Mouse (Mus musculus) heart, embryonic 12.5 days (tissue): ENCODE measurements around the gene Rab11fip3. TPM values are rescaled to one million over a fixed set of nuclear protein-coding genes. Genes with fewer than 3 reads are reported as not detected.

Experiments used
- ATAC-seq: fragments of 200-750 bp; cut with Nextera tagmentation; 2 replicates; pipeline ENCODE4 v1.8.0; 2017; ENCODE audit warnings: moderate TSS enrichment, moderate library complexity; ENCODE audit not compliant: insufficient number of reproducible peaks, low FRiP score
- H3K27ac ChIP-seq: fragments of 300-500 bp; sonication (generic); 2 replicates; pipeline ENCODE4 v1.5.1; 2016; ENCODE audit warnings: mild to moderate bottlenecking, moderate library complexity; ENCODE audit not compliant: poor library complexity, severe bottlenecking
- H3K27me3 ChIP-seq: fragments of 300-500 bp; sonication (generic); replicated peaks from 2 replicates; pipeline ENCODE4 v1.6.1; 2016; ENCODE audit warnings: mild to moderate bottlenecking, moderate library complexity
- H3K36me3 ChIP-seq: fragments of 300-500 bp; sonication (generic); 2 replicates; pipeline ENCODE4 v1.6.1; 2016; ENCODE audit warnings: mild to moderate bottlenecking, moderate library complexity
- H3K4me1 ChIP-seq: fragments of 300-500 bp; sonication (generic); replicated peaks from 2 replicates; pipeline ENCODE4 v1.6.1; 2016; ENCODE audit warnings: mild to moderate bottlenecking
- H3K4me2 ChIP-seq: fragments of 300-500 bp; sonication (generic); 2 replicates; pipeline ENCODE4 v1.6.1; 2016; ENCODE audit warnings: mild to moderate bottlenecking, moderate library complexity
- H3K4me3 ChIP-seq: fragments of 300-500 bp; sonication (generic); 2 replicates; pipeline ENCODE4 v1.5.1; 2016; ENCODE audit warnings: mild to moderate bottlenecking
- H3K9ac ChIP-seq: fragments of 300-500 bp; sonication (generic); 2 replicates; pipeline ENCODE4 v1.6.1; 2016; ENCODE audit warnings: mild to moderate bottlenecking, moderate library complexity
- H3K9me3 ChIP-seq: fragments of 300-500 bp; sonication (generic); replicated peaks from 2 replicates; pipeline ENCODE4 v1.6.1; 2016; ENCODE audit warnings: mild to moderate bottlenecking, moderate library complexity
- WGBS: fragments of 180-500 bp; shearing (Covaris S2); methylation state at CpG from one replicate; pipeline ENCODE4 v1.1.7; 2016; 5-methylcytosine and 5-hydroxymethylcytosine counted together
- polyA plus RNA-seq: library from polyadenylated mRNA; unstranded; fragments of >200 nt; fragmentation: Nextera tagmentation; extraction: Ambion mirVana; gene quantifications from 2 replicates; pipeline ENCODE4 v1.2.1, GENCODE M21; 2016

The Rab11fip3 gene
- polyA plus RNA-seq, 1 experiment from 2014 or later = 15.5 TPM

DNA sequence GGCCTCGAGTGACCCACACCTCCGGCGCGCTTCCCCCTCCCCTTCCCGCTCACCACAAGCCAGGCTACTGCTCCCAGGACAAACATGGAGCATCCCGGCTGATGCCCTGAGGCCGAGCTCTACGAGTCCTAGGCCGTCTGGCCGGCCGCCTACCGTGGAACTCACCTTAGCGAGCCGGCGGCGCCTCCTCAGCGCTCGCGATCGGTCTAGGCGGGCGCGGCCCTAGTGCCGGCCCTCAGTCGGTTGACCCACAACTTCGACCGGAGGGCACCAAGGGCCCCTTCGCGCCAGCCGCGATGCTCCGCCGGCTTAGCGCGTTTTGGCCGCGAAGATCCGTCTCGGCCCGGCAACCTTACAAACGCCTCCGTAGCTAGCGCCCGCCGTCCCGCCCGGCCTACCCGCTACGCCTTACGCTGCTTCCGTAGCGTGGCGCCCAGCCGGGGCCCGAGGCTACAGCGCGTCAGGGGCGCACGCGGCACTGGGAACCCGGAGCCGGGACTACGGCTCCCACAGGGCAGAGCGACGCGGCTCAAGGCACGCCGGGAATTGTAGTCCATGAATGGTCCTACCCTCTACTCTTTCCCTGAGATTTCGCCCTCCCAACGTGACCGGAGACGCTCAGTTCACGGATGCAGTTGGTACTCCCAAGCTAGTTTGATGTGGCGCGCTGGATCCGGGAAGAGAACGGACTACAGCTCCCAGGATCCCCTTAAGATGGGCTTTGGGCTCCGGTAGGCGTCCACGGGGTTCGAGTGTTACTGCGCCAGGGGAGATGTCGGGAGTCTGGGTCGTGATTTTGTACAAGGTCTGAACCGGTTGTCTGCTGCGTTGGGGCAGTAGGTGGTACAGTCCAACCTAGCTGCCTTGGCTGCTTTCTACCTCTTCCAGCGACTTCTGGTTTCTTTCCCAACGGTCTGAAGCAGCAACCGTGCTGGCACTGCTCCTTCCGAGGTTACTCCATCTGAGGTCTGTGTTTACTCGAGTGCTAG, 83.8 kb downstream of the Rab11fip3 start, which contains the start of gene Capn15:
Gene Capn15 (minus strand): TSS at position 491 of the 989 bp plus-strand sequence.
- peak within 1 kb of the TSS; percentile 83 for H3K27ac ChIP-seq
- H3K27me3 ChIP-seq = no peaks in the 10 kb centered on the region
- peak; percentile 98 for ATAC-seq
- H3K4me3 ChIP-seq = peak within 1 kb of the TSS; percentile 82
- H3K9ac ChIP-seq = peak within 1 kb of the TSS; percentile 85
- H3K36me3 ChIP-seq = peaks cover 20% of the 10 kb centered on the region
- H3K4me2 ChIP-seq = peak within 1 kb of the TSS; percentile 86
- no peaks in the 10 kb centered on the region for H3K9me3 ChIP-seq
- H3K4me1 ChIP-seq = peaks cover 28% of the 10 kb centered on the region
- WGBS = under 1% methylated on average over 91 of the region's 91 CpGs

DNA sequence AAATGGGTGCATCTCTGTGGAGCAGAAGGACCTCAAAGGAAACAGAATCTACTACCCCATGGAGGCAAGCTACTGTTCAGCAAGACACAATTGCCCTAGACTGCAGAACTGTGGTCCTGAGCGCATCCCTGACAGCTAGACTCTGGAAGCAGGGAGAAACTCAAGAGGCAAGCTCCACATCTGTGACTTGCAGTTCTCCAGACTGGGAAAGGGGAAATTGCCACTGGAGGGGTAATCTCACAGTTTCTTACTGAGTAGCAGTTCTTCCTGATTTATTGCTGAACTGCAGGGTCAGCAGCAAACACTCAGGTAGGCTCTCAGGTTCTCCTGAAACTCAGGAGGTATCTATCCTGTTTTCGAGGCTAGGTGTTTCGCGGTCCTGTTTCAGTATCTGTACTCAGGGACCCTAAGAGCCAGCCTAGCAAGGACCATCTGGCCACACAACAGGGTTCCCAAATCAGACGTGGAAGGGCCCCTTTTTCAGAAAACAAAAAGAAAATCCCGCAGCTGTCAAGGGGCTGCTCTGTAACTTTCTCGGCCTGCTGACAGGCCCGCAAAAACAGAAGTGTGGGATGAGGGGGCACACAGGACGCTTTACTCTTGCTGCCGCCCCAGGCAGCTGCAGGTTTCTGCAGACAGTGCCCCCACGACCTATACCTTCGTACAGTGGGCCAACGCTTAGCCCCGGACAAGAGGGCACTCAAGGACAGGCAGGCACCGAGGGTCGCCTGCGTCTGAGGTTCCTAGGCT, 84.6 kb downstream of the Rab11fip3 start:
- Histone ChIP-seq H3K27me3 (no peaks in the 10 kb centered on the region), H3K9me3 (no peaks in the 10 kb centered on the region), H3K4me2 (peak overlapping the region; percentile 86), H3K4me1 (peaks cover 37% of the 10 kb centered on the region), H3K36me3 (peaks cover 11% of the 10 kb centered on the region), H3K4me3 (peak overlapping the region; percentile 82), H3K27ac (peak overlapping the region; percentile 83), H3K9ac (peak overlapping the region; percentile 85)
- no peak; the same call in 1 of the 2 replicates for ATAC-seq
- WGBS = 12% methylated on average over 17 of the region's 17 CpGs

DNA sequence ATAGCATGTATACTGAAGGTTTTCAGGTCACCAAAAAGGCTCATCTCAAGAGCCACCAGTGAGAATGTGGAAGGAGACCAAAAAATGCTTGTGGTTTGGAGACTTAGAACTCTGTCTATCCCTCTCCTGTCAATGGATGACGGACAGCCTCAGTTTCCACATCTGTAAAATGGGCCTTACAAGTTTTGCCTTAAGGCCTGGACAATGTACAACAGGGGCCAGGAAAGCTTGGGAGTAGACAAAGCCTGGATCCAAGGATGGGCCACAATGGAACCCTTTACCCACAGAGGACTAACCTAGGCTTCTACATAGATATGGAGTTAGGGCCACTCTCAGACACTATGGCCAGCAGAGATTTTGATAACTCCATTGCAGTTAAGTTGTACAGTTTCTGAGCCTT, 85.3 kb downstream of the Rab11fip3 start:
- Histone ChIP-seq H3K4me3 (peak overlapping the region; percentile 82), H3K4me2 (peak overlapping the region; percentile 86), H3K27ac (no peak overlapping the region), H3K27me3 (no peaks in the 10 kb centered on the region), H3K4me1 (peaks cover 39% of the 10 kb centered on the region), H3K9me3 (no peaks in the 10 kb centered on the region), H3K9ac (peak overlapping the region; percentile 85; the same call in 1 of the 2 replicates), H3K36me3 (peaks cover 6% of the 10 kb centered on the region; the same call in 1 of the 2 replicates)
- no peak for ATAC-seq
- 97% methylated on average over 1 of the region's 1 CpGs for WGBS

DNA sequence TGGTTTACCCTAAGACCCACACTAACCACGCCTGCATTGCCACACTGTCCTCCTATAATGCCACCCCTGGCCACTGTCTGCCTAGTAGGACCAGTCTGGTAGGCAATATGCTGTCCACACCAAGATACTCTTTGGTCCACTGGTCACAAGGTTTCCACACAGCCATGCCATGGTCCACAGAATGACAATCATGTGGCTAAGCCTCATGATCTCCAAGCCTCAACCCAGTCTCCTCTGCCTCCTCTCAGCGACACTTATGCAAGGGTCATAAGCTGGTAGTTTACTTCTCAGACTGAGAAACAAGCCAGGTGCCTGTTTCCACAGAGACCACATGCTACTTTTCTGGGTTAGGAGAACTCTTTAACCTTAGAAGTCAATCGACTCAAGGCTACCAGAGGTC, 86.4 kb downstream of the Rab11fip3 start:
- ATAC-seq = no peak
- WGBS = 88% methylated on average over 3 of the region's 3 CpGs
- H3K4me3 ChIP-seq = no peak overlapping the region

DNA sequence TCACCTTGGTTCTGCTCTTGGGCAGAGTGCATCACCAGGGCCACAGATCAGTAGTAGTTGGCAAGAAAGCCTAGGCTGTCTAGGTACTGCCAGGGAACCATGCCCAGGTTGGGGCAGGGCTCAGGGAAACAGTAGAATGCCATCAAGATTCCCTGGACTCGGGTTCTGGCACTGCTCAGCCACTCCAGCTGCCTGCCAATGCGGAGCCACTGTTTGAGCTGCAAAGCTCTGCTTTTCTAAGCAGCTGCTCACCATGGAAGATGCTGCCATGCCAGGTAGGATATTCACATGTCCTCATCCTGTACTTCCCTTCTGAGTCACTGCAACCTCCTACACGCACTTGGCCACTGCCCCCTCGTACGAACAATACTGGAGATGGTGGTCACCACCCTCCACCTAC, 88.5 kb downstream of the Rab11fip3 start:
- no peak for ATAC-seq
- H3K9me3 ChIP-seq = no peaks in the 10 kb centered on the region
- H3K36me3 ChIP-seq = no peaks in the 10 kb centered on the region
- no peak overlapping the region for H3K4me2 ChIP-seq
- 0 out of 2 replicates have a peak overlapping the region, but pooled peaks have one; percentile 1 for H3K9ac ChIP-seq
- no peaks in the 10 kb centered on the region for H3K27me3 ChIP-seq
- H3K27ac ChIP-seq = no peak overlapping the region
- H3K4me3 ChIP-seq = no peak overlapping the region
- 86% methylated on average over 5 of the region's 5 CpGs for WGBS
- peaks cover 33% of the 10 kb centered on the region for H3K4me1 ChIP-seq

More for the DNA sequence above, 86.4 kb downstream of the Rab11fip3 start:
- Histone ChIP-seq H3K27ac (no peak overlapping the region), H3K9ac (0 out of 2 replicates have a peak overlapping the region, but pooled peaks have one; percentile 9), H3K36me3 (no peaks in the 10 kb centered on the region), H3K27me3 (no peaks in the 10 kb centered on the region), H3K9me3 (no peaks in the 10 kb centered on the region), H3K4me2 (no peak overlapping the region), H3K4me1 (peaks cover 39% of the 10 kb centered on the region)

DNA sequence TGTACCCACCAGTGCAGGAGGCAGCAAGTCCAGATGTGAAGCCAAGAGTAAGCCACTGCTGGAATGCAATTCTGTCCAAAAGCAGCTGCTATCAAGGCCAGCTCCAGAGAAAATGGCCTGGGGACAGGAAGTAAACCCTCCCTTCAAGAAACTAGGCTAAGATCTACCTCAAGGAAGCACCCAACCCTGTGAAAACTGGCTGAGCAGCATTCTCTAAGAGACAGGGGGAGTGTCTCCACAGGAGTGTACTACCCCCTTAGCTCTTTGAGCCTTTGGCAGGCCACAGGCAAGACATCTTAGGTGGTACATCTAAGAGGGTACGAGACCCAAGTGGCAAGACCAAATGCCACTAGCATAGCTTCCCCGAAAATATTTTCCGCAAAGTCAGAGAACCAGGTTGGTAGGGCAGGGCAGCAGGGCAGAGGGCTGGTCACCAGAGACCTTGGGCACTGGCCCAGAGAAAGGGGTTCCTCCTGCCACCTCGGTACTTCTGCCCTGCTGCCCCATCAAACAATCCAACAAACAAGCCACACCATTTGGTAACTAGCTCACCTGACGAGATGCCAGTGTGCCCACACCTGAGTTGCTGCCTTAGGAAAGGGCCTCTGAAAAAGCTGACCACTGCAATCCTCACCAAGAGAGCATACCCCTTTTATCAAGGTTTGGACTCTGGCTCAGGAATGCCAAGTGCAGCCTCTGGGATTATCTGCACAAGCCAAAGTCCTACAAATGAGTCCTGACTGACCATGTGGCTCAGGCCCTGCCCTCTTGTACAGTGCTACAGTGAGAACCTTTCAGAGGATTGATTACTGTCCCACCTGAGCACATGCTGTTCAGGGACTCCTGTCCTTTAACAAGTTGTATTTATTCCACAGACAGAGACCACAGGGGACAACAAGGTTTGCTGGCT, 89.3 kb downstream of the Rab11fip3 start:
- no peaks in the 10 kb centered on the region for H3K27me3 ChIP-seq
- H3K4me3 ChIP-seq = no peak overlapping the region
- no peak overlapping the region for H3K27ac ChIP-seq
- no peak for ATAC-seq
- WGBS = 85% methylated on average over 5 of the region's 5 CpGs
- H3K9ac ChIP-seq = 0 out of 2 replicates have a peak overlapping the region, but pooled peaks have one; percentile 1
- H3K9me3 ChIP-seq = no peaks in the 10 kb centered on the region
- H3K36me3 ChIP-seq = no peaks in the 10 kb centered on the region
- H3K4me1 ChIP-seq = peaks cover 33% of the 10 kb centered on the region
- H3K4me2 ChIP-seq = no peak overlapping the region

DNA sequence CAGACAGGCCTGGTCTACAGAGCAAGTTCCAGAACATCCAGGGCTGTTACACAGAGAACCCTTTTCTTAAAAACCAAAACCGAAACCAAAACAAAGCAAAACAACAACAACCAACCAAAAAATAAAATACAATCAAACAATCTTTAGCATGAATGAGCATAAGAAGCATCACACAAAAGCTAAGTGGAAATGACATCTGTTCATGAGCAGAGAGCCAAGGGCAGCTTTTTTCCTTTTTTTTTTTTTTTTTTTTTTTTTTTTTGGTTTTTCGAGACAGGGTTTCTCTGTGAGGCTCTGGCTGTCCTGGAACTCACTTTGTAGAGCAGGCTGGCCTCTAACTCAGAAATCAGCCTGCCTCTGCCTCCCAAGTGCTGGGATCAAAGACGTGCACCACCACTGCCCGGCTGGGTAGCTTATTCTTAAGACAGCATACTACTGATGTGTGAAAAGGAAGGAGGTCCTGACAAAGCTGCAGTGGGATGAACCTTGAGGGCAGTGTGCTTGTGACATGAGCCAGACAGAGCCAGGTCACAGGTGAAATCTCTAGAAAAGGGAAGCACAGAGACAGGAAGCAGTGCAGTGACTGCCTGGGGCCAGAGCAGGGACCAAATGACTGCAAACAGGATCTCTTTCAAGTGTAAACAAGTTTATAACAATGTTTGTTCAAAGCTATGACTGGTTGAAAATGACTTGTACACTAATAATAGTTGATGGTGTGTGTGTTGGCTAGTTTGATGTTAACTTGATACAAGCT, 98.2 kb downstream of the Rab11fip3 start:
- peaks cover 14% of the 10 kb centered on the region for H3K4me1 ChIP-seq
- no peak overlapping the region for H3K4me3 ChIP-seq
- 0 out of 2 replicates have a peak, but pooled peaks cover 3% of the 10 kb centered on the region for H3K36me3 ChIP-seq
- H3K27me3 ChIP-seq = no peaks in the 10 kb centered on the region
- 80% methylated on average over 4 of the region's 4 CpGs for WGBS
- no peak overlapping the region for H3K9ac ChIP-seq
- no peaks in the 10 kb centered on the region for H3K9me3 ChIP-seq
- H3K4me2 ChIP-seq = no peak overlapping the region
- no peak for ATAC-seq
- no peak overlapping the region for H3K27ac ChIP-seq

DNA sequence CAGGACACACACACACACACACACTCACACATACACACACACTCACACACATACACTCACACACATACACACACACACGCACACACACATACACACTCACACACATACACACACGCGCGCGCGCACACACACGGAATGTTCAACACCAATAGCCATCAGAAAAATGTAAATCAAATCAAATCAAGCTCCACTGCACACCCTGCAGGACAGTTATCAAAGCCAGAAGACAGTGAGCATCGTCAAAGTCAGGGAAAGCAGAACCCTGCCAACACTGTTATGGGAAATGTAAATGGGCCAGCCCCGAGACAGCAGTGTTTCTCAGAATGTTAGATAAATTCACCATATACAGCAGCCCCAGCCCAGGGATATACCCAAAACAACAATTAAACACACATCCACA, 98.9 kb downstream of the Rab11fip3 start:
- Histone ChIP-seq H3K4me1 (peaks cover 14% of the 10 kb centered on the region), H3K4me3 (no peak overlapping the region), H3K36me3 (0 out of 2 replicates have a peak, but pooled peaks cover 3% of the 10 kb centered on the region), H3K27me3 (no peaks in the 10 kb centered on the region), H3K27ac (no peak overlapping the region), H3K9me3 (no peaks in the 10 kb centered on the region), H3K9ac (no peak overlapping the region), H3K4me2 (no peak overlapping the region)
- no peak for ATAC-seq
- WGBS = 93% methylated on average over 9 of the region's 9 CpGs

DNA sequence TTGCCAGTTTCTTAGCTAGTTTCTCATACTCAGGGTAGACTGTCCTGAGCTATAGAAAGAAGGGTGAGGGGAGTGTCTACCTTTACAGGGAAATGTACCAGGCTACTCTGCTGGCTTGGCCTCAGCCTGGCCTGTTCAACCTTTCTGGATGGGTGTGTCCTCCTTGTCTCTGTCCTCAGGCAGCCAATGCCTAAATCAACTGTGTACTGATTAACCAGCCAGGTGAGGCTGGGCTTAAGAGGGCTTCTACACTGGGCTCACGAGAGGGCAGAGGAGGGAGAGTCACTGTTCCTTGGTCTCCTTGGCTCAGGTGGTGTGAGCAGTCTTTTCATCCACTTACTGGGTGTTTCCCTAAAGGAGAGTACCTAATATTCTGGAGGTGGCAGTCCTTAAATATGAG, 101.2 kb downstream of the Rab11fip3 start:
- Histone ChIP-seq H3K4me1 (peaks cover 12% of the 10 kb centered on the region), H3K9me3 (no peaks in the 10 kb centered on the region), H3K9ac (no peak overlapping the region), H3K4me2 (no peak overlapping the region), H3K27me3 (no peaks in the 10 kb centered on the region), H3K36me3 (peaks cover 19% of the 10 kb centered on the region), H3K4me3 (no peak overlapping the region), H3K27ac (no peak overlapping the region)
- 62% methylated on average over 1 of the region's 1 CpGs for WGBS
- no peak for ATAC-seq

DNA sequence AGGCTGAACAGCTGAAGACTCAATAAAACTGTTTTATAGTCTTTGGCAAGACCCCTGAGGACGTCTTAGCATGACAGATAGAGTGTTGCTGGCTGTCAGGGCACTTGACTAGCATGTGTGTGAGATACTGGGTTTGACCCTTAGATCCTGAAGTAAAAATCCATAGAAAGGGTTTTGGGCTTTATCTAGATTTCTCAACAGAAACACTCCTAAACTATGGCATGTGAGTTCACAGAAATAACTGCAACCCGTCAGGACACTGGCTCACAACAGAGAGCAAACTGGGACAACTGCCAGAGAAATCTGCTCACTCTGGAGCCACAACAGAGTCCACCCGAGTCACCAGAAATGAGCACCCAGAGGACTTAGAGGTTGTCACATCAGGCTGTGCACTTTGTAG, 101.7 kb downstream of the Rab11fip3 start:
- Histone ChIP-seq H3K4me3 (no peak overlapping the region), H3K27ac (no peak overlapping the region), H3K27me3 (no peaks in the 10 kb centered on the region), H3K4me2 (no peak overlapping the region), H3K36me3 (peaks cover 24% of the 10 kb centered on the region), H3K9ac (no peak overlapping the region), H3K9me3 (no peaks in the 10 kb centered on the region), H3K4me1 (peaks cover 9% of the 10 kb centered on the region)
- ATAC-seq = no peak
- 47% methylated on average over 3 of the region's 3 CpGs for WGBS
